Mouse (Mus musculus): ENCODE measurements around the gene Fam227b.

Fam227b gene

GRCm38 (mm10) chr2:126064814-126065213 is 87.0 kb downstream of the Fam227b start:
- in situ Hi-C loops (cut with MboI; ENCODE audit: unreplicated experiment in 2 of 2), result no loop called here

GRCm38 (mm10) chr2:126062876-126063275 is 88.9 kb downstream of the Fam227b start:
- in situ Hi-C loops (cut with MboI; ENCODE audit: unreplicated experiment in 2 of 2), result no loop called here

GRCm38 (mm10) chr2:126061037-126061773 is 90.6 kb downstream of the Fam227b start:
- in situ Hi-C loops (cut with MboI; ENCODE audit: unreplicated experiment in 2 of 2), result no loop called here

GRCm38 (mm10) chr2:126060595-126060994 is 91.2 kb downstream of the Fam227b start:
- in situ Hi-C loops (cut with MboI; ENCODE audit: unreplicated experiment in 2 of 2), result no loop called here

GRCm38 (mm10) chr2:126053657-126054056 is 98.1 kb downstream of the Fam227b start:
- in situ Hi-C loops (cut with MboI; ENCODE audit: unreplicated experiment in 2 of 2), result no loop called here

- in situ Hi-C loops (cut with MboI; ENCODE audit: unreplicated experiment in 2 of 2), result no loop called here
Measured at GRCm38 (mm10) chr2:126052749-126053557, 98.9 kb downstream of the Fam227b start.

GRCm38 (mm10) chr2:126045621-126046020 is 106.2 kb downstream of the Fam227b start:
- in situ Hi-C loops (cut with MboI; ENCODE audit: unreplicated experiment in 2 of 2), result no loop called here

GRCm38 (mm10) chr2:126042674-126043073 is 109.1 kb downstream of the Fam227b start:
- in situ Hi-C loops (cut with MboI; ENCODE audit: unreplicated experiment in 2 of 2), result no loop called here

- in situ Hi-C loops (cut with MboI; ENCODE audit: unreplicated experiment in 2 of 2), result no loop called here
Measured at GRCm38 (mm10) chr2:126041237-126041636, 110.6 kb downstream of the Fam227b start.

GRCm38 (mm10) chr2:126040651-126041050 is 111.2 kb downstream of the Fam227b start:
- in situ Hi-C loops (cut with MboI; ENCODE audit: unreplicated experiment in 2 of 2), result no loop called here

GRCm38 (mm10) chr2:126039414-126039891 is 112.4 kb downstream of the Fam227b start:
- in situ Hi-C loops (cut with MboI; ENCODE audit: unreplicated experiment in 2 of 2), result no loop called here

GRCm38 (mm10) chr2:126038221-126039000 is 113.4 kb downstream of the Fam227b start:
- in situ Hi-C loops (cut with MboI; ENCODE audit: unreplicated experiment in 2 of 2), result no loop called here

- in situ Hi-C loops (cut with MboI; ENCODE audit: unreplicated experiment in 2 of 2), result no loop called here
Measured at GRCm38 (mm10) chr2:126036121-126036520, 115.7 kb downstream of the Fam227b start.

- in situ Hi-C loops (cut with MboI; ENCODE audit: unreplicated experiment in 2 of 2), result no loop called here
Measured at GRCm38 (mm10) chr2:126035013-126035770, 116.6 kb downstream of the Fam227b start.

- in situ Hi-C loops (cut with MboI; ENCODE audit: unreplicated experiment in 2 of 2), result loop anchor here in 1 of 2 experiments (5.0 kb wide), 2 partner anchors 137 to 377 kb away; no protein-coding TSS in a partner anchor
Measured at GRCm38 (mm10) chr2:126034379-126035005, 117.3 kb downstream of the Fam227b start, which contains the start of gene Fgf7. Gene Fgf7 (plus strand): TSS chr2:126034658.

GRCm38 (mm10) chr2:126033114-126033972 is 118.5 kb downstream of the Fam227b start:
- in situ Hi-C loops (cut with MboI; ENCODE audit: unreplicated experiment in 2 of 2), result loop anchor here in 1 of 2 experiments (5.0 kb wide), 2 partner anchors 136 to 376 kb away; no protein-coding TSS in a partner anchor

GRCm38 (mm10) chr2:126031186-126031900 is 120.5 kb downstream of the Fam227b start:
- in situ Hi-C loops (cut with MboI; ENCODE audit: unreplicated experiment in 2 of 2), result loop anchor here in 1 of 2 experiments (5.0 kb wide), 2 partner anchors 134 to 374 kb away; no protein-coding TSS in a partner anchor
